Mouse (Mus musculus) thymus, postnatal 10 days (tissue): ENCODE measurements around the gene Gm49383.

ENCODE experiments used
- DNase-seq, 2 experiments: peaks; one replicate each; pipeline ENCODE4 v3.0.0; 2021; ENCODE audit warnings: low spot score in 2 of 2

Gm49383 gene

GRCm38 (mm10) chr12:69196444-69197377 lies at the start of gene Gm49383:
Gm49383 (minus strand) TSS chr12:69197104.
- DNase-seq, result peak; percentile 25 to 45

- peak; percentile 10 to 36 for DNase-seq
Observed at GRCm38 (mm10) chr12:69241771-69242431, 45.0 kb upstream of the Gm49383 start.

- no peak for DNase-seq
Observed at GRCm38 (mm10) chr12:69241405-69241770, 44.5 kb upstream of the Gm49383 start.

- no peak for DNase-seq
Observed at GRCm38 (mm10) chr12:69240876-69241275, 44.0 kb upstream of the Gm49383 start, which contains the start of gene Klhdc1. Klhdc1 (plus strand) TSS chr12:69241176.

- no peak for DNase-seq
Observed at GRCm38 (mm10) chr12:69238284-69238683, 41.4 kb upstream of the Gm49383 start.

GRCm38 (mm10) chr12:69235782-69236181 lies 38.9 kb upstream of the Gm49383 start:
- no peak for DNase-seq

GRCm38 (mm10) chr12:69229251-69229650 lies 32.3 kb upstream of the Gm49383 start:
- peak in 1 of 2 experiments; percentile 18 for DNase-seq

- DNase-seq, result peak; percentile 62 to 82
Observed at GRCm38 (mm10) chr12:69227776-69228466, 31.0 kb upstream of the Gm49383 start, which contains the start of gene Pole2. Pole2 (minus strand) TSS chr12:69228195.

- no peak for DNase-seq
Observed at GRCm38 (mm10) chr12:69220613-69221277, 23.8 kb upstream of the Gm49383 start.

GRCm38 (mm10) chr12:69216587-69216986 lies 19.7 kb upstream of the Gm49383 start:
- no peak for DNase-seq

- no peak for DNase-seq
Observed at GRCm38 (mm10) chr12:69215000-69215785, 18.3 kb upstream of the Gm49383 start.

- no peak for DNase-seq
Observed at GRCm38 (mm10) chr12:69214393-69214792, 17.5 kb upstream of the Gm49383 start.

GRCm38 (mm10) chr12:69213186-69213777 lies 16.4 kb upstream of the Gm49383 start:
- no peak for DNase-seq

GRCm38 (mm10) chr12:69211057-69211456 lies 14.2 kb upstream of the Gm49383 start:
- DNase-seq, result no peak

GRCm38 (mm10) chr12:69210056-69210979 lies 13.4 kb upstream of the Gm49383 start:
- DNase-seq, result no peak

GRCm38 (mm10) chr12:69208520-69208919 lies 11.6 kb upstream of the Gm49383 start:
- no peak for DNase-seq

- DNase-seq, result no peak
Observed at GRCm38 (mm10) chr12:69207926-69208325, 11.0 kb upstream of the Gm49383 start.

GRCm38 (mm10) chr12:69207396-69207795 lies 10.5 kb upstream of the Gm49383 start:
- DNase-seq, result no peak
